Mouse (Mus musculus): ENCODE data around the gene Lhx8.

The Lhx8 gene

GRCm38 (mm10) chr3:154321921-154322574 lies 8.4 kb downstream of the Lhx8 start:
- no peak for DNase-seq (ENCODE audit: low spot score)

- no peak for DNase-seq (ENCODE audit: low spot score)
Measured at GRCm38 (mm10) chr3:154317651-154318248, 12.7 kb downstream of the Lhx8 start.

- DNase-seq (ENCODE audit: low spot score), result no peak
Measured at GRCm38 (mm10) chr3:154305163-154305884, 25.1 kb downstream of the Lhx8 start.

GRCm38 (mm10) chr3:154301102-154301501 lies 29.4 kb downstream of the Lhx8 start:
- DNase-seq (ENCODE audit: low spot score), result no peak

- DNase-seq (ENCODE audit: low spot score), result no peak
Measured at GRCm38 (mm10) chr3:154300006-154300405, 30.5 kb downstream of the Lhx8 start.

- DNase-seq (ENCODE audit: low spot score), result no peak
Measured at GRCm38 (mm10) chr3:154298490-154298889, 32.0 kb downstream of the Lhx8 start.

- peak; percentile 8 for DNase-seq (ENCODE audit: low spot score)
Measured at GRCm38 (mm10) chr3:154297499-154297898, 33.0 kb downstream of the Lhx8 start.

GRCm38 (mm10) chr3:154294924-154295834 lies 35.3 kb downstream of the Lhx8 start:
- no peak for DNase-seq (ENCODE audit: low spot score)

GRCm38 (mm10) chr3:154293839-154294490 lies 36.5 kb downstream of the Lhx8 start:
- no peak for DNase-seq (ENCODE audit: low spot score)

GRCm38 (mm10) chr3:154292126-154292525 lies 38.3 kb downstream of the Lhx8 start:
- no peak for DNase-seq (ENCODE audit: low spot score)

GRCm38 (mm10) chr3:154290351-154290750 lies 40.1 kb downstream of the Lhx8 start:
- no peak for DNase-seq (ENCODE audit: low spot score)

- no peak for DNase-seq (ENCODE audit: low spot score)
Measured at GRCm38 (mm10) chr3:154288429-154289069, 41.9 kb downstream of the Lhx8 start.

GRCm38 (mm10) chr3:154287217-154287616 lies 43.2 kb downstream of the Lhx8 start:
- DNase-seq (ENCODE audit: low spot score), result no peak

- no peak for DNase-seq (ENCODE audit: low spot score)
Measured at GRCm38 (mm10) chr3:154285351-154285750, 45.1 kb downstream of the Lhx8 start.

GRCm38 (mm10) chr3:154284260-154284659 lies 46.2 kb downstream of the Lhx8 start:
- DNase-seq (ENCODE audit: low spot score), result no peak

- DNase-seq (ENCODE audit: low spot score), result no peak
Measured at GRCm38 (mm10) chr3:154274681-154275080, 55.8 kb downstream of the Lhx8 start.

- peak; percentile 70 for DNase-seq (ENCODE audit: low spot score)
Measured at GRCm38 (mm10) chr3:154269757-154270366, 60.6 kb downstream of the Lhx8 start.

- DNase-seq (ENCODE audit: low spot score), result no peak
Measured at GRCm38 (mm10) chr3:154268313-154268712, 62.1 kb downstream of the Lhx8 start.

- no peak for DNase-seq (ENCODE audit: low spot score)
Measured at GRCm38 (mm10) chr3:154257312-154257711, 73.1 kb downstream of the Lhx8 start.
